Mouse (Mus musculus): Measurements from ENCODE around the gene Hnrnpab. TPM values are rescaled to one million over a fixed set of nuclear protein-coding genes. Genes with fewer than 3 reads are reported as not detected.

The Hnrnpab gene
- total RNA-seq, 1 experiment, result 505 TPM

- Histone ChIP-seq H3K9ac (ENCODE audit: insufficient read depth, low read depth, low read length, poor library complexity, severe bottlenecking) (no peak overlapping the region), H3K4me3 (ENCODE audit: insufficient read depth in 1 of 2, low read depth in 1 of 2, low read length in 2 of 2, poor library complexity in 1 of 2, severe bottlenecking in 1 of 2) (no peak overlapping the region), H3K27ac (ENCODE audit: insufficient read depth, low read depth, low read length, poor library complexity, severe bottlenecking) (no peak overlapping the region), H3K9me3 (ENCODE audit: control insufficient read depth, insufficient read depth, low read depth, low read length) (no peaks in the 10 kb centered on the region), H3K36me3 (ENCODE audit: control insufficient read depth, insufficient read depth, low read length, poor library complexity, severe bottlenecking) (peaks cover 62% of the 10 kb centered on the region), H3K4me1 (ENCODE audit: control insufficient read depth in 2 of 2, insufficient read depth in 2 of 2, low read length in 2 of 2, poor library complexity in 1 of 2) (peaks cover 0 to 2% of the 10 kb centered on the region in 2 experiments; a peak in 2 of 4 replicates)
- in situ Hi-C loops (cut with MboI; ENCODE audit: low sequenced_read_pairs in 2 of 2, unreplicated experiment in 2 of 2), result no loop called here
- TF ChIP-seq HCFC1 (IDR thresholded peaks at IDR 0.05; ENCODE audit: borderline replicate concordance, insufficient read depth, low read length) (no peak), ZC3H11A (IDR thresholded peaks at IDR 0.05; ENCODE audit: borderline replicate concordance, low read depth, low read length) (no peak), ZNF384 (IDR thresholded peaks at IDR 0.05; ENCODE audit: low read depth, low read length) (no peak), MAFK (IDR thresholded peaks at IDR 0.05; ENCODE audit: insufficient read depth, low read depth, low read length) (no peak), CHD2 (IDR thresholded peaks at IDR 0.05; ENCODE audit: low read depth, low read length) (0 out of 2 replicates have a peak, but pooled peaks have one; percentile 5)
- no peak for DNase-seq (ENCODE audit: low read depth, low spot score)
Measured at GRCm38 (mm10) chr11:51595459-51596083, 11.1 kb downstream of the Hnrnpab start.

GRCm38 (mm10) chr11:51594715-51595350 is 11.8 kb downstream of the Hnrnpab start:
- H3K9ac ChIP-seq (ENCODE audit: insufficient read depth, low read depth, low read length, poor library complexity, severe bottlenecking), result no peak overlapping the region
- peaks cover 55% of the 10 kb centered on the region for H3K36me3 ChIP-seq (ENCODE audit: control insufficient read depth, insufficient read depth, low read length, poor library complexity, severe bottlenecking)
- no peak overlapping the region for H3K4me3 ChIP-seq (ENCODE audit: insufficient read depth in 1 of 2, low read depth in 1 of 2, low read length in 2 of 2, poor library complexity in 1 of 2, severe bottlenecking in 1 of 2)
- no peaks in the 10 kb centered on the region for H3K9me3 ChIP-seq (ENCODE audit: control insufficient read depth, insufficient read depth, low read depth, low read length)
- H3K27ac ChIP-seq (ENCODE audit: insufficient read depth, low read depth, low read length, poor library complexity, severe bottlenecking), result no peak overlapping the region
- H3K4me1 ChIP-seq (ENCODE audit: control insufficient read depth in 2 of 2, insufficient read depth in 2 of 2, low read length in 2 of 2, poor library complexity in 1 of 2), result peaks cover 0 to 2% of the 10 kb centered on the region in 2 experiments; a peak in 2 of 4 replicates
- in situ Hi-C loops (cut with MboI; ENCODE audit: low sequenced_read_pairs in 2 of 2, unreplicated experiment in 2 of 2), result no loop called here
- DNase-seq (ENCODE audit: low read depth, low spot score), result no peak
- TF ChIP-seq CHD2 (IDR thresholded peaks at IDR 0.05; ENCODE audit: low read depth, low read length) (no peak), HCFC1 (IDR thresholded peaks at IDR 0.05; ENCODE audit: borderline replicate concordance, insufficient read depth, low read length) (no peak), ZNF384 (IDR thresholded peaks at IDR 0.05; ENCODE audit: low read depth, low read length) (no peak), ZC3H11A (IDR thresholded peaks at IDR 0.05; ENCODE audit: borderline replicate concordance, low read depth, low read length) (no peak), MAFK (IDR thresholded peaks at IDR 0.05; ENCODE audit: insufficient read depth, low read depth, low read length) (no peak)

- H3K9me3 ChIP-seq (ENCODE audit: control insufficient read depth, insufficient read depth, low read depth, low read length), result no peaks in the 10 kb centered on the region
- H3K36me3 ChIP-seq (ENCODE audit: control insufficient read depth, insufficient read depth, low read length, poor library complexity, severe bottlenecking), result peaks cover 45% of the 10 kb centered on the region
- TF ChIP-seq MAFK (IDR thresholded peaks at IDR 0.05; ENCODE audit: insufficient read depth, low read depth, low read length) (no peak), ZC3H11A (IDR thresholded peaks at IDR 0.05; ENCODE audit: borderline replicate concordance, low read depth, low read length) (no peak), ZNF384 (IDR thresholded peaks at IDR 0.05; ENCODE audit: low read depth, low read length) (no peak), HCFC1 (IDR thresholded peaks at IDR 0.05; ENCODE audit: borderline replicate concordance, insufficient read depth, low read length) (no peak), CHD2 (IDR thresholded peaks at IDR 0.05; ENCODE audit: low read depth, low read length) (no peak)
- H3K9ac ChIP-seq (ENCODE audit: insufficient read depth, low read depth, low read length, poor library complexity, severe bottlenecking), result no peak overlapping the region
- peaks cover 0 to 2% of the 10 kb centered on the region in 2 experiments; a peak in 2 of 4 replicates for H3K4me1 ChIP-seq (ENCODE audit: control insufficient read depth in 2 of 2, insufficient read depth in 2 of 2, low read length in 2 of 2, poor library complexity in 1 of 2)
- no peak for DNase-seq (ENCODE audit: low read depth, low spot score)
- no peak overlapping the region for H3K4me3 ChIP-seq (ENCODE audit: insufficient read depth in 1 of 2, low read depth in 1 of 2, low read length in 2 of 2, poor library complexity in 1 of 2, severe bottlenecking in 1 of 2)
- in situ Hi-C loops (cut with MboI; ENCODE audit: low sequenced_read_pairs in 2 of 2, unreplicated experiment in 2 of 2), result no loop called here
- no peak overlapping the region for H3K27ac ChIP-seq (ENCODE audit: insufficient read depth, low read depth, low read length, poor library complexity, severe bottlenecking)
Measured at GRCm38 (mm10) chr11:51593849-51594248, 12.8 kb downstream of the Hnrnpab start.

- Histone ChIP-seq H3K4me3 (ENCODE audit: insufficient read depth in 1 of 2, low read depth in 1 of 2, low read length in 2 of 2, poor library complexity in 1 of 2, severe bottlenecking in 1 of 2) (no peak overlapping the region), H3K4me1 (ENCODE audit: control insufficient read depth in 2 of 2, insufficient read depth in 2 of 2, low read length in 2 of 2, poor library complexity in 1 of 2) (peaks cover 0 to 2% of the 10 kb centered on the region in 2 experiments; a peak in 2 of 4 replicates), H3K9ac (ENCODE audit: insufficient read depth, low read depth, low read length, poor library complexity, severe bottlenecking) (no peak overlapping the region), H3K27ac (ENCODE audit: insufficient read depth, low read depth, low read length, poor library complexity, severe bottlenecking) (no peak overlapping the region), H3K36me3 (ENCODE audit: control insufficient read depth, insufficient read depth, low read length, poor library complexity, severe bottlenecking) (peaks cover 41% of the 10 kb centered on the region), H3K9me3 (ENCODE audit: control insufficient read depth, insufficient read depth, low read depth, low read length) (no peaks in the 10 kb centered on the region)
- TF ChIP-seq MAFK (IDR thresholded peaks at IDR 0.05; ENCODE audit: insufficient read depth, low read depth, low read length) (no peak), HCFC1 (IDR thresholded peaks at IDR 0.05; ENCODE audit: borderline replicate concordance, insufficient read depth, low read length) (no peak), ZNF384 (IDR thresholded peaks at IDR 0.05; ENCODE audit: low read depth, low read length) (no peak), ZC3H11A (IDR thresholded peaks at IDR 0.05; ENCODE audit: borderline replicate concordance, low read depth, low read length) (no peak), CHD2 (IDR thresholded peaks at IDR 0.05; ENCODE audit: low read depth, low read length) (no peak)
- DNase-seq (ENCODE audit: low read depth, low spot score), result no peak
- in situ Hi-C loops (cut with MboI; ENCODE audit: low sequenced_read_pairs in 2 of 2, unreplicated experiment in 2 of 2), result no loop called here
Measured at GRCm38 (mm10) chr11:51593368-51593767, 13.3 kb downstream of the Hnrnpab start.

All from ES-E14 (cell line).